ENCODE assay signal across 17 mouse cellular contexts in the genomic region with DNA sequence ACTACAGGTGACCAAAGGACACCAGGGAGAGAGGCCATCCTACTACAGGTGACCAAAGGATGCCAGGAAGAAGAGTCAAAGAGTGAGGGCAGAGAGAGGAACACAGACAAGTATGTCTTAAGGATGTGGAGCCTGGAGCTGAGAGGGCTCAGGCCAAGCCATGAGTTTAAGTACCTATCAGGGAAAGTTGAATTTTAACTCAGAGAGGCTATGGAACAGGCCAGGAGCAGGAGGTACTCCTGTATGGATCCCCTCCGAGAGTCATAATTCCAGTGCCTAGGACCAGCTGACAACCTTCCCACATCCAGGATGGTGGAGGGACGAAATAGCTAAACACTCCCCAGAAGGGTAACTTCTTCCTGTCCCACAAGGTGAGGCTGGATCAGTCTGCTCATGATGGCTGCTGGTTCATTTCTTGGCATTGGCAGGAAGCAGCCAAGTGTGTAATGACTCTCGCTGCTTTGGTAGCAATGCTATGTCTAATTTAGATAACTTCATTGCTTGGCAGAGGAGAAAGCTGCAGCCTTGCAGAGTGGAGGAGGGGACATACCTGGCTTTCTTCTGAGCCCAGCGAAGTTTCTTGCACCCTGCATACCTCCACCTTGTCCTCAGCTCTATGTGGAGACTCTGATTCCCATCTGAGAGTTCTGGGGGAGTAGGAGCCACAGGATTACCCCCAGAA. TPM values are rescaled to one million over a fixed set of nuclear protein-coding genes. Genes with fewer than 3 reads are reported as not detected.
"Had no signal": no experiment of that assay in that cellular context is flagged by ENCODE, and none has a peak within 500 bp of the region (broad histone marks: within the 10 kb centered on the region; RNA-seq: fewer than 3 reads in every experiment).

No protein-coding gene starts in this region.

- DNase-seq: layer of hippocampus, postnatal 36 days; lung, embryonic 14.5 days; lung, postnatal 14 days; spleen, adult 18-20 months; thymus, postnatal 36 days had no signal

- H3K27me3 ChIP-seq: limb, embryonic 15.5 days; midbrain, embryonic 15.5 days; neural tube, embryonic 12.5 days had no signal

- H3K4me3 ChIP-seq: limb, embryonic 15.5 days; liver, embryonic 12.5 days; megakaryocyte, embryonic 14.5 days; midbrain, embryonic 15.5 days; neural tube, embryonic 12.5 days had no signal

- H3K4me2 ChIP-seq: limb, embryonic 15.5 days; liver, embryonic 12.5 days; lung, embryonic 14.5 days; midbrain, embryonic 11.5 days; midbrain, embryonic 15.5 days; neural tube, embryonic 12.5 days had no signal

- H3K4me1 ChIP-seq: limb, embryonic 15.5 days; megakaryocyte, embryonic 14.5 days; midbrain, embryonic 15.5 days; neural tube, embryonic 12.5 days had no signal

- ATAC-seq: liver, embryonic 12.5 days; midbrain, embryonic 15.5 days had no signal

- H3K27ac ChIP-seq: limb, embryonic 15.5 days; liver, embryonic 12.5 days; macrophage; midbrain, embryonic 15.5 days; neural tube, embryonic 12.5 days had no signal

- H3K9ac ChIP-seq: limb, embryonic 15.5 days; liver, embryonic 12.5 days; lung, embryonic 14.5 days; midbrain, embryonic 15.5 days; neural tube, embryonic 12.5 days had no signal

- H3K36me3 ChIP-seq: limb, embryonic 15.5 days; liver, embryonic 12.5 days; midbrain, embryonic 15.5 days; neural tube, embryonic 12.5 days had no signal

- H3K9me3 ChIP-seq: limb, embryonic 15.5 days; liver, embryonic 12.5 days; midbrain, embryonic 15.5 days; neural tube, embryonic 12.5 days had no signal

RNA-seq across cellular contexts. Expression of a gene that starts 16.9 kb away (rescaled TPM):
- total RNA-seq: monocyte, adult 5-6 weeks; neutrophil, adult 5-6 weeks had no signal
- polyA plus RNA-seq: large intestine, adult 2 months; limb, embryonic 11.5 days; limb, embryonic 15.5 days; liver, embryonic 12.5 days; liver, embryonic 16.5 days; macrophage had no signal
